Mouse (Mus musculus): ENCODE results near the gene Gapdhs. TPM values are rescaled to one million over a fixed set of nuclear protein-coding genes. Genes with fewer than 3 reads are reported as not detected.
"Not testable (repeated sequence)": the region's sequence is repeated elsewhere in the genome, so short reads cannot be mapped to it uniquely, and the experiment has no call there.

Gapdhs gene
- polyA plus RNA-seq, 1 experiment from 2014 or later, result not detected

- H3K27ac ChIP-seq; H3K9ac ChIP-seq; H3K4me3 ChIP-seq (replicated peaks); H3K9me3 ChIP-seq (replicated peaks); H3K36me3 ChIP-seq; ATAC-seq (ENCODE audit: low read depth); DNase-seq; H3K4me2 ChIP-seq; H3K27me3 ChIP-seq; H3K4me1 ChIP-seq (replicated peaks): not testable (repeated sequence)
- 57% methylated on average over 2 of the region's 2 CpGs for whole genome bisulfite sequencing (ENCODE audit: insufficient replicate concordance)
Measured at GRCm38 (mm10) chr7:30742570-30742969, 911 bp downstream of the Gapdhs start.

- H3K36me3 ChIP-seq, result peaks cover 43% of the 10 kb centered on the region
- ATAC-seq (ENCODE audit: low read depth), result no peak
- H3K4me3 ChIP-seq (replicated peaks), result no peak overlapping the region
- no peak overlapping the region for H3K4me2 ChIP-seq
- WGBS (ENCODE audit: insufficient replicate concordance), result 79% methylated on average over 3 of the region's 3 CpGs
- no peaks in the 10 kb centered on the region for H3K9me3 ChIP-seq (replicated peaks)
- H3K9ac ChIP-seq, result no peak overlapping the region
- no peak overlapping the region for H3K27ac ChIP-seq
- DNase-seq, result no peak
- H3K4me1 ChIP-seq (replicated peaks), result 0 out of 2 replicates have a peak, but pooled peaks cover 4% of the 10 kb centered on the region
- no peaks in the 10 kb centered on the region for H3K27me3 ChIP-seq
Measured at GRCm38 (mm10) chr7:30736211-30736610, 7.3 kb downstream of the Gapdhs start.

GRCm38 (mm10) chr7:30730064-30730722 is 13.3 kb downstream of the Gapdhs start:
- ATAC-seq (ENCODE audit: low read depth); H3K27me3 ChIP-seq; H3K9me3 ChIP-seq (replicated peaks); DNase-seq: not testable (repeated sequence)
- Histone ChIP-seq H3K4me1 (replicated peaks) (peaks cover 30% of the 10 kb centered on the region), H3K36me3 (peaks cover 42% of the 10 kb centered on the region), H3K4me3 (replicated peaks) (peak overlapping the region; percentile 77), H3K9ac (peak overlapping the region; percentile 87), H3K4me2 (peak overlapping the region; percentile 92), H3K27ac (peak overlapping the region; percentile 92)
- WGBS (ENCODE audit: insufficient replicate concordance), result 38% methylated on average over 9 of the region's 22 CpGs

- Histone ChIP-seq H3K27ac (peak within 1 kb of the TSS; percentile 92), H3K4me1 (replicated peaks) (peaks cover 30% of the 10 kb centered on the region), H3K4me3 (replicated peaks) (peak within 1 kb of the TSS; percentile 77), H3K27me3 (no peaks in the 10 kb centered on the region), H3K9me3 (replicated peaks) (no peaks in the 10 kb centered on the region), H3K36me3 (peaks cover 39% of the 10 kb centered on the region), H3K4me2 (peak within 1 kb of the TSS; percentile 92), H3K9ac (peak within 1 kb of the TSS; percentile 87)
- DNase-seq (peak; percentile 89), ATAC-seq (ENCODE audit: low read depth) (peak; percentile 94)
- WGBS (ENCODE audit: insufficient replicate concordance), result under 1% methylated on average over 59 of the region's 60 CpGs
Measured at GRCm38 (mm10) chr7:30729396-30730063, 14.0 kb downstream of the Gapdhs start, which contains the start of gene Tmem147. Gene Tmem147 (minus strand): TSS chr7:30729540.

- peak overlapping the region; percentile 87 for H3K9ac ChIP-seq
- peaks cover 30% of the 10 kb centered on the region for H3K4me1 ChIP-seq (replicated peaks)
- H3K9me3 ChIP-seq (replicated peaks), result no peaks in the 10 kb centered on the region
- DNase-seq (no peak), ATAC-seq (ENCODE audit: low read depth) (peak; percentile 26)
- H3K4me3 ChIP-seq (replicated peaks), result peak overlapping the region; percentile 77
- H3K4me2 ChIP-seq, result peak overlapping the region; percentile 92
- H3K27ac ChIP-seq, result peak overlapping the region; percentile 92
- WGBS (ENCODE audit: insufficient replicate concordance), result 6% methylated on average over 26 of the region's 26 CpGs
- no peaks in the 10 kb centered on the region for H3K27me3 ChIP-seq
- H3K36me3 ChIP-seq, result peaks cover 36% of the 10 kb centered on the region
Measured at GRCm38 (mm10) chr7:30728739-30729395, 14.6 kb downstream of the Gapdhs start.

- DNase-seq (no peak), ATAC-seq (ENCODE audit: low read depth) (no peak)
- Histone ChIP-seq H3K4me2 (peak overlapping the region; percentile 92), H3K27me3 (no peaks in the 10 kb centered on the region), H3K9ac (peak overlapping the region; percentile 87), H3K9me3 (replicated peaks) (no peaks in the 10 kb centered on the region), H3K27ac (peak overlapping the region; percentile 11; the same call in 1 of the 2 replicates), H3K36me3 (peaks cover 31% of the 10 kb centered on the region), H3K4me3 (replicated peaks) (peak overlapping the region; percentile 77), H3K4me1 (replicated peaks) (peaks cover 35% of the 10 kb centered on the region)
- WGBS (ENCODE audit: insufficient replicate concordance), result 71% methylated on average over 6 of the region's 6 CpGs
Measured at GRCm38 (mm10) chr7:30728214-30728613, 15.3 kb downstream of the Gapdhs start.

- 52% methylated on average over 6 of the region's 6 CpGs for WGBS (ENCODE audit: insufficient replicate concordance)
- peaks cover 24% of the 10 kb centered on the region for H3K4me1 ChIP-seq (replicated peaks)
- no peak overlapping the region for H3K4me2 ChIP-seq
- peaks cover 22% of the 10 kb centered on the region for H3K36me3 ChIP-seq
- no peaks in the 10 kb centered on the region for H3K27me3 ChIP-seq
- no peak overlapping the region for H3K9ac ChIP-seq
- DNase-seq, result no peak
- no peak overlapping the region for H3K4me3 ChIP-seq (replicated peaks)
- H3K9me3 ChIP-seq (replicated peaks), result no peaks in the 10 kb centered on the region
- ATAC-seq (ENCODE audit: low read depth), result no peak
- no peak overlapping the region for H3K27ac ChIP-seq
Measured at GRCm38 (mm10) chr7:30723274-30723953, 20.1 kb downstream of the Gapdhs start.

- H3K9ac ChIP-seq, result no peak overlapping the region
- no peak for ATAC-seq (ENCODE audit: low read depth)
- no peaks in the 10 kb centered on the region for H3K9me3 ChIP-seq (replicated peaks)
- no peak overlapping the region for H3K27ac ChIP-seq
- peaks cover 31% of the 10 kb centered on the region for H3K4me1 ChIP-seq (replicated peaks)
- H3K27me3 ChIP-seq, result peaks cover 10% of the 10 kb centered on the region
- peaks cover 6% of the 10 kb centered on the region; the same call in 1 of the 2 replicates for H3K36me3 ChIP-seq
- 76% methylated on average over 7 of the region's 7 CpGs for WGBS (ENCODE audit: insufficient replicate concordance)
- no peak for DNase-seq
- H3K4me2 ChIP-seq, result no peak overlapping the region
- H3K4me3 ChIP-seq (replicated peaks), result no peak overlapping the region
Measured at GRCm38 (mm10) chr7:30721286-30721685, 22.2 kb downstream of the Gapdhs start.

GRCm38 (mm10) chr7:30719669-30720068 is 23.8 kb downstream of the Gapdhs start:
- Histone ChIP-seq H3K4me3 (replicated peaks) (no peak overlapping the region), H3K4me1 (replicated peaks) (peaks cover 31% of the 10 kb centered on the region), H3K9ac (no peak overlapping the region), H3K27me3 (peaks cover 26% of the 10 kb centered on the region), H3K4me2 (no peak overlapping the region), H3K9me3 (replicated peaks) (no peaks in the 10 kb centered on the region), H3K36me3 (no peaks in the 10 kb centered on the region), H3K27ac (no peak overlapping the region)
- ATAC-seq (ENCODE audit: low read depth) (no peak), DNase-seq (no peak)
- 69% methylated on average over 5 of the region's 5 CpGs for WGBS (ENCODE audit: insufficient replicate concordance)

GRCm38 (mm10) chr7:30717716-30718046 is 25.8 kb downstream of the Gapdhs start:
- peaks cover 33% of the 10 kb centered on the region for H3K27me3 ChIP-seq
- ATAC-seq (ENCODE audit: low read depth) (no peak), DNase-seq (no peak)
- peak overlapping the region; percentile 48 for H3K4me3 ChIP-seq (replicated peaks)
- 13% methylated on average over 14 of the region's 14 CpGs for WGBS (ENCODE audit: insufficient replicate concordance)
- no peaks in the 10 kb centered on the region for H3K36me3 ChIP-seq
- H3K27ac ChIP-seq, result no peak overlapping the region
- H3K4me2 ChIP-seq, result peak overlapping the region; percentile 73
- no peak overlapping the region for H3K9ac ChIP-seq
- H3K9me3 ChIP-seq (replicated peaks), result no peaks in the 10 kb centered on the region
- H3K4me1 ChIP-seq (replicated peaks), result peaks cover 25% of the 10 kb centered on the region

Data from liver, embryonic 13.5 days (tissue).